Mouse (Mus musculus) embryonic facial prominence, embryonic 12.5 days (tissue): Measurements from ENCODE around the gene Synj1. TPM values are rescaled to one million over a fixed set of nuclear protein-coding genes. Genes with fewer than 3 reads are reported as not detected.

Experiments used
- ATAC-seq: fragments of 200-750 bp; cut with Nextera tagmentation; 2 replicates; pipeline ENCODE4 v1.8.0; 2017; ENCODE audit not compliant: insufficient number of reproducible peaks, insufficient read depth, low FRiP score, low TSS enrichment
- H3K27ac ChIP-seq: fragments of 300-500 bp; sonication (generic); 2 replicates; pipeline ENCODE4 v1.5.1; 2016; ENCODE audit warnings: mild to moderate bottlenecking
- H3K27me3 ChIP-seq: fragments of 300-500 bp; sonication (generic); 2 replicates; pipeline ENCODE4 v1.6.1; 2016; ENCODE audit warnings: mild to moderate bottlenecking, moderate library complexity
- H3K36me3 ChIP-seq: fragments of 300-500 bp; sonication (generic); 2 replicates; pipeline ENCODE4 v1.6.1; 2016; ENCODE audit warnings: mild to moderate bottlenecking
- H3K4me1 ChIP-seq: fragments of 300-500 bp; sonication (generic); 2 replicates; pipeline ENCODE4 v1.6.1; 2016
- H3K4me2 ChIP-seq: fragments of 300-500 bp; sonication (generic); replicated peaks from 2 replicates; pipeline ENCODE4 v1.6.1; 2016; ENCODE audit warnings: mild to moderate bottlenecking, moderate library complexity
- H3K4me3 ChIP-seq: fragments of 300-500 bp; sonication (generic); 2 replicates; pipeline ENCODE4 v1.5.1; 2016; ENCODE audit warnings: mild to moderate bottlenecking
- H3K9ac ChIP-seq: fragments of 300-500 bp; sonication (generic); 2 replicates; pipeline ENCODE4 v1.6.1; 2016; ENCODE audit warnings: mild to moderate bottlenecking, moderate library complexity
- H3K9me3 ChIP-seq: fragments of 300-500 bp; sonication (generic); 2 replicates; pipeline ENCODE4 v1.6.1; 2016; ENCODE audit warnings: mild to moderate bottlenecking, moderate library complexity
- WGBS: fragments of 180-500 bp; shearing (Covaris S2); methylation state at CpG from one replicate; pipeline ENCODE4 v1.1.7; 2016; 5-methylcytosine and 5-hydroxymethylcytosine counted together
- polyA plus RNA-seq: library from polyadenylated mRNA; unstranded; fragments of >200 nt; fragmentation: Nextera tagmentation; extraction: Ambion mirVana; gene quantifications from 2 replicates; pipeline ENCODE4 v1.2.1, GENCODE M21; 2016

Gene Synj1
- polyA plus RNA-seq, 1 experiment from 2014 or later, result 12.7 TPM

- Histone ChIP-seq H3K27ac (peak overlapping the region; percentile 75), H3K4me3 (peak overlapping the region; percentile 87), H3K9me3 (no peaks in the 10 kb centered on the region), H3K27me3 (no peaks in the 10 kb centered on the region), H3K4me2 (peak overlapping the region; percentile 80), H3K4me1 (peaks cover 2% of the 10 kb centered on the region; the same call in 1 of the 2 replicates), H3K9ac (peak overlapping the region; percentile 71), H3K36me3 (peaks cover 6% of the 10 kb centered on the region)
- peak; percentile 67; the same call in 1 of the 2 replicates for ATAC-seq
- under 1% methylated on average over 38 of the region's 38 CpGs for WGBS
These were observed 76.9 kb downstream of the Synj1 start for GRCm38 (mm10) chr16:90934193-90934686.

GRCm38 (mm10) chr16:90933534-90934176 is 77.5 kb downstream of the Synj1 start:
- ATAC-seq, result no peak; the same call in 1 of the 2 replicates
- H3K4me1 ChIP-seq, result peaks cover 2% of the 10 kb centered on the region; the same call in 1 of the 2 replicates
- WGBS, result 25% methylated on average over 13 of the region's 13 CpGs
- peak overlapping the region; percentile 87 for H3K4me3 ChIP-seq
- no peaks in the 10 kb centered on the region for H3K27me3 ChIP-seq
- peak overlapping the region; percentile 80 for H3K4me2 ChIP-seq
- no peak overlapping the region for H3K27ac ChIP-seq
- peak overlapping the region; percentile 71 for H3K9ac ChIP-seq
- H3K9me3 ChIP-seq, result no peaks in the 10 kb centered on the region
- H3K36me3 ChIP-seq, result peaks cover 8% of the 10 kb centered on the region

- H3K9me3 ChIP-seq, result no peaks in the 10 kb centered on the region
- no peak overlapping the region for H3K9ac ChIP-seq
- ATAC-seq, result no peak
- no peaks in the 10 kb centered on the region for H3K27me3 ChIP-seq
- no peak overlapping the region for H3K27ac ChIP-seq
- peaks cover 16% of the 10 kb centered on the region for H3K36me3 ChIP-seq
- 90% methylated on average over 4 of the region's 4 CpGs for WGBS
- no peak overlapping the region for H3K4me3 ChIP-seq
- H3K4me1 ChIP-seq, result no peaks in the 10 kb centered on the region
- H3K4me2 ChIP-seq, result no peak overlapping the region
These were observed 83.7 kb downstream of the Synj1 start for GRCm38 (mm10) chr16:90927446-90927845.

GRCm38 (mm10) chr16:90925461-90925860 is 85.6 kb downstream of the Synj1 start:
- no peaks in the 10 kb centered on the region for H3K27me3 ChIP-seq
- H3K4me1 ChIP-seq, result no peaks in the 10 kb centered on the region
- 19% methylated on average over 5 of the region's 5 CpGs for WGBS
- no peak overlapping the region for H3K4me3 ChIP-seq
- H3K9ac ChIP-seq, result no peak overlapping the region
- H3K27ac ChIP-seq, result no peak overlapping the region
- H3K9me3 ChIP-seq, result no peaks in the 10 kb centered on the region
- 0 out of 2 replicates have a peak, but pooled peaks have one; percentile 30 for ATAC-seq
- peaks cover 16% of the 10 kb centered on the region for H3K36me3 ChIP-seq
- no peak overlapping the region for H3K4me2 ChIP-seq

GRCm38 (mm10) chr16:90924606-90925370 is 86.3 kb downstream of the Synj1 start:
- H3K9ac ChIP-seq, result no peak overlapping the region
- 85% methylated on average over 13 of the region's 13 CpGs for WGBS
- no peak for ATAC-seq
- peaks cover 16% of the 10 kb centered on the region for H3K36me3 ChIP-seq
- no peaks in the 10 kb centered on the region for H3K4me1 ChIP-seq
- no peak overlapping the region for H3K4me3 ChIP-seq
- no peaks in the 10 kb centered on the region for H3K27me3 ChIP-seq
- H3K9me3 ChIP-seq, result no peaks in the 10 kb centered on the region
- H3K27ac ChIP-seq, result no peak overlapping the region
- H3K4me2 ChIP-seq, result no peak overlapping the region

GRCm38 (mm10) chr16:90921471-90922159 is 89.5 kb downstream of the Synj1 start:
- ATAC-seq, result no peak

GRCm38 (mm10) chr16:90917156-90917555 is 94.0 kb downstream of the Synj1 start:
- 65% methylated on average over 8 of the region's 8 CpGs for WGBS

More at GRCm38 (mm10) chr16:90921471-90922159, 89.5 kb downstream of the Synj1 start:
- Histone ChIP-seq H3K4me1 (no peaks in the 10 kb centered on the region), H3K9ac (no peak overlapping the region), H3K4me2 (no peak overlapping the region), H3K27me3 (no peaks in the 10 kb centered on the region), H3K36me3 (0 out of 2 replicates have a peak, but pooled peaks cover 8% of the 10 kb centered on the region), H3K27ac (no peak overlapping the region), H3K9me3 (no peaks in the 10 kb centered on the region), H3K4me3 (no peak overlapping the region)
- WGBS, result 59% methylated on average over 10 of the region's 10 CpGs

GRCm38 (mm10) chr16:90916040-90916481 is 95.0 kb downstream of the Synj1 start:
- Histone ChIP-seq H3K27ac (no peak overlapping the region), H3K4me2 (no peak overlapping the region), H3K4me3 (no peak overlapping the region), H3K9ac (no peak overlapping the region), H3K36me3 (no peaks in the 10 kb centered on the region), H3K9me3 (no peaks in the 10 kb centered on the region), H3K27me3 (no peaks in the 10 kb centered on the region), H3K4me1 (no peaks in the 10 kb centered on the region)
- WGBS, result 39% methylated on average over 12 of the region's 12 CpGs
- no peak for ATAC-seq

More at GRCm38 (mm10) chr16:90917156-90917555, 94.0 kb downstream of the Synj1 start:
- ATAC-seq, result no peak
- no peak overlapping the region for H3K9ac ChIP-seq
- no peaks in the 10 kb centered on the region for H3K36me3 ChIP-seq
- H3K27me3 ChIP-seq, result no peaks in the 10 kb centered on the region
- H3K27ac ChIP-seq, result no peak overlapping the region
- no peaks in the 10 kb centered on the region for H3K9me3 ChIP-seq
- no peaks in the 10 kb centered on the region for H3K4me1 ChIP-seq
- no peak overlapping the region for H3K4me3 ChIP-seq
- H3K4me2 ChIP-seq, result no peak overlapping the region

- H3K27me3 ChIP-seq, result no peaks in the 10 kb centered on the region
- H3K9ac ChIP-seq, result no peak overlapping the region
- ATAC-seq, result no peak
- H3K4me1 ChIP-seq, result no peaks in the 10 kb centered on the region
- H3K36me3 ChIP-seq, result no peaks in the 10 kb centered on the region
- H3K27ac ChIP-seq, result no peak overlapping the region
- H3K9me3 ChIP-seq, result no peaks in the 10 kb centered on the region
- no peak overlapping the region for H3K4me2 ChIP-seq
- WGBS, result 92% methylated on average over 13 of the region's 13 CpGs
- H3K4me3 ChIP-seq, result no peak overlapping the region
These were observed 99.3 kb downstream of the Synj1 start for GRCm38 (mm10) chr16:90911766-90912165.

GRCm38 (mm10) chr16:90910855-90911533 is 100.1 kb downstream of the Synj1 start:
- ATAC-seq, result no peak
- Histone ChIP-seq H3K9ac (no peak overlapping the region), H3K4me2 (no peak overlapping the region), H3K36me3 (no peaks in the 10 kb centered on the region), H3K4me1 (no peaks in the 10 kb centered on the region), H3K4me3 (no peak overlapping the region), H3K27ac (no peak overlapping the region), H3K9me3 (no peaks in the 10 kb centered on the region), H3K27me3 (no peaks in the 10 kb centered on the region)
- 78% methylated on average over 17 of the region's 17 CpGs for WGBS

GRCm38 (mm10) chr16:90907250-90907649 is 103.9 kb downstream of the Synj1 start:
- 70% methylated on average over 7 of the region's 7 CpGs for WGBS
- Histone ChIP-seq H3K9ac (no peak overlapping the region), H3K9me3 (no peaks in the 10 kb centered on the region), H3K27ac (no peak overlapping the region), H3K4me2 (no peak overlapping the region), H3K4me3 (no peak overlapping the region), H3K4me1 (no peaks in the 10 kb centered on the region), H3K36me3 (no peaks in the 10 kb centered on the region), H3K27me3 (no peaks in the 10 kb centered on the region)
- ATAC-seq, result no peak
